Mouse (Mus musculus): ENCODE measurements around the gene Rpl23. TPM values are rescaled to one million over a fixed set of nuclear protein-coding genes. Genes with fewer than 3 reads are reported as not detected.
"Not testable (repeated sequence)": the region's sequence is repeated elsewhere in the genome, so short reads cannot be mapped to it uniquely, and the experiment has no call there.

The Rpl23 gene
- total and polyA plus RNA-seq, 3 experiments = 255 to 1,694 (median 589) TPM

- Histone ChIP-seq H3K27me3 (ENCODE audit: insufficient read depth, low read length) (no peaks in the 10 kb centered on the region), H3K4me3 (ENCODE audit: low read depth, low read length) (peak overlapping the region; percentile 83), H3K4me1 (ENCODE audit: insufficient read depth, low read depth, low read length) (peaks cover 58% of the 10 kb centered on the region), H3K9me3 (replicated peaks) (no peaks in the 10 kb centered on the region), H3K36me3 (replicated peaks) (peaks cover 15% of the 10 kb centered on the region)
- DNase-seq (ENCODE audit: low spot score) = peak; percentile 90
- no peak for TF ChIP-seq CTCF (IDR thresholded peaks at IDR 0.05; ENCODE audit: low read depth, low read length)
- no peak for TF ChIP-seq GATA2 (IDR thresholded peaks at IDR 0.05; ENCODE audit: borderline replicate concordance, low read depth, low read length)
- no peak for TF ChIP-seq TAL1 (conservative IDR thresholded peaks at IDR 0.05; ENCODE audit: low read depth, low read length)
- no peak for TF ChIP-seq GATA1 (IDR thresholded peaks at IDR 0.05; ENCODE audit: borderline replicate concordance, low read length)
- TF ChIP-seq POLR2AphosphoS5 (IDR thresholded peaks at IDR 0.05; ENCODE audit: insufficient replicate concordance, low read depth, low read length) = no peak
- ATAC-seq (ENCODE audit: extremely low read depth, insufficient number of reproducible peaks, low FRiP score, poor library complexity, severe bottlenecking) = peak; percentile 32; the same call in 1 of the 2 replicates
Measured at GRCm38 (mm10) chr11:97799146-97799993, 17.1 kb upstream of the Rpl23 start.

GRCm38 (mm10) chr11:97798782-97799145, 16.5 kb upstream of the Rpl23 start, which contains the start of gene Lasp1:
Gene Lasp1, plus strand, starts transcription at chr11:97799000.
- H3K4me1 ChIP-seq (ENCODE audit: insufficient read depth, low read depth, low read length) = peaks cover 57% of the 10 kb centered on the region
- TF ChIP-seq GATA1 (IDR thresholded peaks at IDR 0.05; ENCODE audit: borderline replicate concordance, low read length) (no peak), GATA2 (IDR thresholded peaks at IDR 0.05; ENCODE audit: borderline replicate concordance, low read depth, low read length) (no peak), POLR2AphosphoS5 (IDR thresholded peaks at IDR 0.05; ENCODE audit: insufficient replicate concordance, low read depth, low read length) (no peak), TAL1 (conservative IDR thresholded peaks at IDR 0.05; ENCODE audit: low read depth, low read length) (no peak), CTCF (IDR thresholded peaks at IDR 0.05; ENCODE audit: low read depth, low read length) (no peak)
- H3K4me3 ChIP-seq (ENCODE audit: low read depth, low read length) = peak within 1 kb of the TSS; percentile 83
- DNase-seq (ENCODE audit: low spot score) (no peak), ATAC-seq (ENCODE audit: extremely low read depth, insufficient number of reproducible peaks, low FRiP score, poor library complexity, severe bottlenecking) (no peak)
- no peaks in the 10 kb centered on the region for H3K27me3 ChIP-seq (ENCODE audit: insufficient read depth, low read length)
- peaks cover 11% of the 10 kb centered on the region for H3K36me3 ChIP-seq (replicated peaks)
- no peaks in the 10 kb centered on the region for H3K9me3 ChIP-seq (replicated peaks)

GRCm38 (mm10) chr11:97798083-97798435, 15.8 kb upstream of the Rpl23 start:
- H3K27me3 ChIP-seq (ENCODE audit: insufficient read depth, low read length) = no peaks in the 10 kb centered on the region
- H3K36me3 ChIP-seq (replicated peaks) = peaks cover 8% of the 10 kb centered on the region
- H3K4me1 ChIP-seq (ENCODE audit: insufficient read depth, low read depth, low read length) = peaks cover 56% of the 10 kb centered on the region
- no peak for DNase-seq (ENCODE audit: low spot score)
- TF ChIP-seq GATA1 (IDR thresholded peaks at IDR 0.05; ENCODE audit: borderline replicate concordance, low read length) (no peak), GATA2 (IDR thresholded peaks at IDR 0.05; ENCODE audit: borderline replicate concordance, low read depth, low read length) (no peak), TAL1 (conservative IDR thresholded peaks at IDR 0.05; ENCODE audit: low read depth, low read length) (no peak)
- no peak for ATAC-seq (ENCODE audit: extremely low read depth, insufficient number of reproducible peaks, low FRiP score, poor library complexity, severe bottlenecking)
- no peaks in the 10 kb centered on the region for H3K9me3 ChIP-seq (replicated peaks)
- no peak overlapping the region for H3K4me3 ChIP-seq (ENCODE audit: low read depth, low read length)

GRCm38 (mm10) chr11:97797369-97798082, 15.3 kb upstream of the Rpl23 start:
- DNase-seq (ENCODE audit: low spot score) = no peak
- peaks cover 59% of the 10 kb centered on the region for H3K4me1 ChIP-seq (ENCODE audit: insufficient read depth, low read depth, low read length)
- H3K4me3 ChIP-seq (ENCODE audit: low read depth, low read length) = no peak overlapping the region
- no peak for TF ChIP-seq POLR2AphosphoS5 (IDR thresholded peaks at IDR 0.05; ENCODE audit: insufficient replicate concordance, low read depth, low read length)
- TF ChIP-seq GATA1 (IDR thresholded peaks at IDR 0.05; ENCODE audit: borderline replicate concordance, low read length) = no peak
- no peak for TF ChIP-seq GATA2 (IDR thresholded peaks at IDR 0.05; ENCODE audit: borderline replicate concordance, low read depth, low read length)
- no peak for TF ChIP-seq TAL1 (conservative IDR thresholded peaks at IDR 0.05; ENCODE audit: low read depth, low read length)
- no peak for TF ChIP-seq CTCF (IDR thresholded peaks at IDR 0.05; ENCODE audit: low read depth, low read length)
- no peaks in the 10 kb centered on the region for H3K9me3 ChIP-seq (replicated peaks)
- ATAC-seq (ENCODE audit: extremely low read depth, insufficient number of reproducible peaks, low FRiP score, poor library complexity, severe bottlenecking) = no peak
- no peaks in the 10 kb centered on the region for H3K27me3 ChIP-seq (ENCODE audit: insufficient read depth, low read length)
- peaks cover 8% of the 10 kb centered on the region for H3K36me3 ChIP-seq (replicated peaks)

GRCm38 (mm10) chr11:97796910-97797309, 14.7 kb upstream of the Rpl23 start:
- no peak overlapping the region for H3K4me3 ChIP-seq (ENCODE audit: low read depth, low read length)
- no peaks in the 10 kb centered on the region for H3K27me3 ChIP-seq (ENCODE audit: insufficient read depth, low read length)
- DNase-seq (ENCODE audit: low spot score) (no peak), ATAC-seq (ENCODE audit: extremely low read depth, insufficient number of reproducible peaks, low FRiP score, poor library complexity, severe bottlenecking) (no peak)
- TF ChIP-seq POLR2AphosphoS5 (IDR thresholded peaks at IDR 0.05; ENCODE audit: insufficient replicate concordance, low read depth, low read length) = no peak
- TF ChIP-seq GATA2 (IDR thresholded peaks at IDR 0.05; ENCODE audit: borderline replicate concordance, low read depth, low read length) = no peak
- no peak for TF ChIP-seq GATA1 (IDR thresholded peaks at IDR 0.05; ENCODE audit: borderline replicate concordance, low read length)
- peaks cover 2% of the 10 kb centered on the region for H3K36me3 ChIP-seq (replicated peaks)
- no peaks in the 10 kb centered on the region for H3K9me3 ChIP-seq (replicated peaks)
- H3K4me1 ChIP-seq (ENCODE audit: insufficient read depth, low read depth, low read length) = peaks cover 54% of the 10 kb centered on the region

GRCm38 (mm10) chr11:97793165-97793564, 10.9 kb upstream of the Rpl23 start:
- TF ChIP-seq GATA1 (IDR thresholded peaks at IDR 0.05; ENCODE audit: borderline replicate concordance, low read length) = no peak
- TF ChIP-seq POLR2AphosphoS5 (IDR thresholded peaks at IDR 0.05; ENCODE audit: insufficient replicate concordance, low read depth, low read length) = no peak
- TF ChIP-seq GATA2 (IDR thresholded peaks at IDR 0.05; ENCODE audit: borderline replicate concordance, low read depth, low read length) = no peak
- TF ChIP-seq CTCF (IDR thresholded peaks at IDR 0.05; ENCODE audit: low read depth, low read length) = no peak
- TF ChIP-seq TAL1 (conservative IDR thresholded peaks at IDR 0.05; ENCODE audit: low read depth, low read length) = no peak
- no peak overlapping the region for H3K4me3 ChIP-seq (ENCODE audit: low read depth, low read length)
- H3K9me3 ChIP-seq (replicated peaks) = no peaks in the 10 kb centered on the region
- H3K4me1 ChIP-seq (ENCODE audit: insufficient read depth, low read depth, low read length) = peaks cover 28% of the 10 kb centered on the region
- H3K27me3 ChIP-seq (ENCODE audit: insufficient read depth, low read length) = peaks cover 6% of the 10 kb centered on the region; the same call in 1 of the 2 replicates
- DNase-seq (ENCODE audit: low spot score) (no peak), ATAC-seq (ENCODE audit: extremely low read depth, insufficient number of reproducible peaks, low FRiP score, poor library complexity, severe bottlenecking) (no peak)
- no peaks in the 10 kb centered on the region for H3K36me3 ChIP-seq (replicated peaks)

GRCm38 (mm10) chr11:97790778-97791438, 8.7 kb upstream of the Rpl23 start:
- ATAC-seq (ENCODE audit: extremely low read depth, insufficient number of reproducible peaks, low FRiP score, poor library complexity, severe bottlenecking) = not testable (repeated sequence)

More at GRCm38 (mm10) chr11:97790778-97791438, 8.7 kb upstream of the Rpl23 start:
- Histone ChIP-seq H3K27me3 (ENCODE audit: insufficient read depth, low read length) (peaks cover 15% of the 10 kb centered on the region), H3K4me1 (ENCODE audit: insufficient read depth, low read depth, low read length) (peaks cover 16% of the 10 kb centered on the region)
- H3K36me3 ChIP-seq (replicated peaks); H3K9me3 ChIP-seq (replicated peaks); H3K4me3 ChIP-seq (ENCODE audit: low read depth, low read length); DNase-seq (ENCODE audit: low spot score): not testable (repeated sequence)
